Mouse (Mus musculus): ENCODE measurements around the gene Ifnar2.

Gene Ifnar2

DNA sequence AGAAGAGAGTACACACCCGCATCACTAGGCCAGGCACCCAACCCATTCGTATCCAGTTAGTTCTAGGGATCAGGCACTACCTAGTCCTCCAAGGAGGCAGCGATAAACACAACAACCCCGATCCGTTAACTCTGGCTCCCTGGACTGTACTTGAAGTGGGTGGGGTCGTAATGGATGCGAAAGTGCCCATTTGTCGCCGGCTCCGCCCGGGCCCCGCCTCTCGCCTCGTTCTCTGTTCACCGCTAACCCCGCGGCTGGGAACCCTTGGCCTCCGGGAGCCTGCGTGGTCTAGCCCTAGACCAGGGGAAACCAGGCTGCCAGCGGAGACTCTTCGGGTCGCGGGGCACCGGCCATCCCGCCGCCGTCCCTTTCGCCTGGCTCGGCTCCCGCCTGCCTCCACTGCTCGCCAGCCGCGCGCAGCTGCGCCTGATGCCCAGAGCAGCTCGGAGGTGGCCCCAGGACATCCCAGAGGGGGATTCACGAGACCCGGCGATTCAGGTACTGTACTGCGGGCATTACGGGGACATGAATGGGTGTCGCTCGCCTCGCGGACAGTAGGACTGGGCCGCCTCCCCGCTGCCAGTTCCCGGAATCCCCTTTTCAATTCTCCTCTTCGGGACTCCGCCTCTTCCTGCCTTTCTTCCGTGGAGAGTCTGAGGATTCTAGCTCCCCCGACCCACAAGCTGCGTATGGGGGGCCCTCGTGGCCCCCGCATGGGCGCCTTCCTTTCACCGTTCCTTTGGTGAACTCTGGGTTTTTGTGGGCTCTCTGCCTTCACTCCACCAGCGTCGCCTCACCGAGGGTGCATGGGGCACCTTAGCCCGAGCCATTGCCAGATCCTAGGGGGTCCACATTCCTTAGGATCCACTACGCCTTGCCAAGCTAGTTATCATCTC lies at the start of gene Ifnar2:
Ifnar2 (plus strand) TSS at position 207 of the 896 bp plus-strand sequence.
- in situ Hi-C loops (cut with MboI; ENCODE audit: low pct_unique_long_range_greater_than_20kb in 1 of 2, low sequenced_read_pairs in 2 of 2, unreplicated experiment in 1 of 2): loop anchor here in 1 of 2 experiments (25.0 kb wide), 1 partner anchor 286 kb away; the partner anchor contains the start of gene 4932438H23Rik

DNA sequence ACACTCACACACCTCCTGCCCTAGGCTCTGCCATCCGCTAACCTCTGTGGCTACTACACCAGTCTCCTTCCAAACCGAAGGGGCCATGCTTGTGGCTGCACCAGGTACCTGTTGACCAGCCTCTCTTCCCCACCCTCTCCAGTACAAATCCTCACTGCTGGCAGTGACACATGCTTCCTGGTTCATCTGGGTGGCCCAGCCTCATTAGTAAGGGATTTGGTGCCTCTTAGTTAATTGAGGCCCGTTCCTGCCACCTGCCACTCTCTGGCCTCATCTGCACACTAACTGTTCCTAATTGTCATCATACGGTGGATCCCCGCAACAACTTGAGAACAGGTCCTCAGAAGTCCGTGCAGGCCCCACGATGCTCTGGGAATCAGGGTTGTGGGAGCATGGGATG lies 45.0 kb upstream of the Ifnar2 start:
- in situ Hi-C loops (cut with MboI; ENCODE audit: low pct_unique_long_range_greater_than_20kb in 1 of 2, low sequenced_read_pairs in 2 of 2, unreplicated experiment in 1 of 2): no loop called here

DNA sequence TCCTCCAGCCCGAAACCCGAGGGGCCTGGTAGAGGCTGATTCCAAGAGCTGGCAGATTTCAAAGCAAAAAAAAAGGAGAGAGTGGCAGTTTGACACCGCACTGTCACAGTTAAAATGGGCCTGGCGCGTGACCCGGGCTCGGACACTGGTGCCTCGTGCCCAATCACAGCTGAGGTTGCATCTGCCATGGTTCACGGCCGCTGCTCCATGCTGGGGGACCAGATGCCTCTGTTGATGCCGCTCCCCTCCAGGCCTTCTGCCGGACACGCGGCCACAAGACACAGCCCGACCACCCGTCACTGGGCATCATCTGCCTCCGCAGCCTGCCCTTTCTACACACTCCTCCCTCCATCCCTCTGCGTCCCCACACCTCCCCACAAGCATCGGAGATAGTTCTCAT lies 43.7 kb upstream of the Ifnar2 start:
- in situ Hi-C loops (cut with MboI; ENCODE audit: low pct_unique_long_range_greater_than_20kb in 1 of 2, low sequenced_read_pairs in 2 of 2, unreplicated experiment in 1 of 2): no loop called here

DNA sequence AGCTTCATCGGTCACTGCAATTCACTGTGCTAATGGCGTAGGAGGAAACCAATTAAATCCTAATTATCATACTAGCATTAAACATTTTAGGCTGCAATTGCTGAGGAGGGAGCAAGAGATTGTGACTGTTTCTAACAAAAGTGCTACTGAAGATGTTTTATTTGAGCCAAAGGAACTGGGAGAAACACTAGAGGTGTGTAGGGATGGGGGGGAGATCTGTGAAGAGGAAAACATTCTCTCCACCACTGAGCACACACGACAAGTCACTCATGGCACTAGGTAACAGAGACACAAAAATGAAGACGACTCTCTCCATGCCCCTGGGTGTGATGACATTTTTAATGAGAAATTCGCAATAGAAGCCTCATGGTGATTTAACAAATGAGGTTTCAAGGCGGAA lies 42.1 kb upstream of the Ifnar2 start:
- in situ Hi-C loops (cut with MboI; ENCODE audit: low pct_unique_long_range_greater_than_20kb in 1 of 2, low sequenced_read_pairs in 2 of 2, unreplicated experiment in 1 of 2): no loop called here

DNA sequence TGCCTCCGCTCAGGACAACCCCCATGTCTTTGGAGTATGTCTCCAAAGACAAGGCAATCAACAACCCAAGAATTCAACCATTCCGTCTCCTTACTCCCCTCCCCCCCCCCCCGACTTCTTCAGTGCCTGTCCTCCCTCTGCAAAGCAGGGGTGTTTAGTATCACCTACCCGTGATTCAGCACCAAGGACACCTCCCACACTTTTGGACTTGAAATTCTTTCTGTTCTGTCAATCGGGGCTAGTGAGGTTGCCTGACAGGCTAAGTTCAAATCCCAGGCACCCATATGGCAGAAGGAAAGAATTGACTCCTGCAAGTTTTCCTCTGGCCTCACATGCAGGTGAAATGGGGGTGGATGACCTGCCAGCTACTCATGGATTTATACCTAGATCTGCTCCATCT lies 41.4 kb upstream of the Ifnar2 start:
- in situ Hi-C loops (cut with MboI; ENCODE audit: low pct_unique_long_range_greater_than_20kb in 1 of 2, low sequenced_read_pairs in 2 of 2, unreplicated experiment in 1 of 2): no loop called here

DNA sequence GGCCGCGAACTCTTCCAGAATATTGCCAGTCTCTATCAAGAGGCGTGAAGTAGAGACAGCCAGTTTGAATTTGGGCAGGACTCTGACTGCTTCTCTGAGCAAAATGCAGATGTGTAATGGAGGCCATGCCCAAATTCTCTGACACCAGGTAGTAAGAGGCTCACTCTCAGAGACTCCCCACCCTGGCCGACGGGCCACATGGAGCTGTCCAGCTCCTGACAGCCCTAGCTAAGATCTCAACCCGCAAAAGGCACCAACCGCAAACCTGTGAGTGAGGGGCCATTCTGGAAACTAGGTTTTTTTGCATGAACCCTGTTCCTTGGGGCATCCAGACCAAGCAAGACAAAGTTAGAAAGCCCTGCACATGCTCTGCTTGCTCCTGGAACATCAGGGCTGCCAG lies 39.7 kb upstream of the Ifnar2 start:
- in situ Hi-C loops (cut with MboI; ENCODE audit: low pct_unique_long_range_greater_than_20kb in 1 of 2, low sequenced_read_pairs in 2 of 2, unreplicated experiment in 1 of 2): no loop called here

DNA sequence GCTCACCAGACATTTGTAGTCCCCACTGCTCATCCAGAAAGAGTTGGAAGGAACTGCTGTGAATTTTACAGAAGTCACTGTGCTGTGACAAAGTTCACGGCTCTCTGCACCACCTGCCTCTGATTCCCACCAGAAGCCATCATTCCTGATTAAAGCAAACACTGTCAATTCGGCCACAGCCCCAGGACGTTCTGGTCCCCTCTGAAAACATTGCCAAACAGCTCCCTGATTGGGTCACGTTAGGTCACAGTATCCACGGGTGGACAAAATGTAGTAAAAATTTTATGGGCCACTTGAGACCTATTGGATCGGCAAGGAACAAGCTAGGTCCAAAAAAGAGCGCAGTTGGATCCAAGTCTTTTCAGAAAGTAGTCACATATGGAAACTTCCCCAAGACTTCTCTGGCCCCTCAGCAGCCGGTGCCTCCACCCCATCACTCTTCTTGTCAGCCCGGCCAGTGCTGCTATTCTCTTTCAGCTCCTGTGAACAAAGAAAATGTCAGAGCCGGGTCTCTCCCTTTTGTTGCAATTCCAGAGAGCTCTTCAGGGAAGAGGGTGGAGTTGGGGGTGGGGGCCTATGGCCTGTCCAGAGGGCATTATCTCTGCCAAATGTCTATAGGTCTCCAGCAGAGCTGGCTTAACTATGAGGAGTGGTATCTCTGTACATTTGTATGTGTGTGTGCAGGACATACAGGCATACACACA lies 38.2 kb upstream of the Ifnar2 start:
- in situ Hi-C loops (cut with MboI; ENCODE audit: low pct_unique_long_range_greater_than_20kb in 1 of 2, low sequenced_read_pairs in 2 of 2, unreplicated experiment in 1 of 2): no loop called here

DNA sequence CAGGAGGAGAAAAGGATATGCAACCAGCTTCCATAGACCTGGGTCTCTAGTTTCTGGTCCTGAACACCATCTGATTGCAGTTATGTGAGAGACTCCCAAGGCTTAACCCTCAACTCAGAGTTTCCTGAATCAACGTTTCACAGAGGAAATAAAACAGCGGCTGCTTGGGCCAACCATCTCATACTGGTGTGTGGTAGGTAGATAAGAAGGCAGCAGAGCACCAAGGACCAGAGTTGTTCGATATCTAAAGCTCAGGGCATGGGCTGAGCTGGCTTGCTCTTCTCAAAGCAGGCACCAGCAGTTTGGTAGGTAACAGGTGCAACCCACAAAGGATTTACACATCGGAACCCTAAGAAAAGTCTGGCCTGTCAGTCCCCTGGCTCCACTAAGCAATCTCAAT lies 35.8 kb upstream of the Ifnar2 start:
- in situ Hi-C loops (cut with MboI; ENCODE audit: low pct_unique_long_range_greater_than_20kb in 1 of 2, low sequenced_read_pairs in 2 of 2, unreplicated experiment in 1 of 2): no loop called here

DNA sequence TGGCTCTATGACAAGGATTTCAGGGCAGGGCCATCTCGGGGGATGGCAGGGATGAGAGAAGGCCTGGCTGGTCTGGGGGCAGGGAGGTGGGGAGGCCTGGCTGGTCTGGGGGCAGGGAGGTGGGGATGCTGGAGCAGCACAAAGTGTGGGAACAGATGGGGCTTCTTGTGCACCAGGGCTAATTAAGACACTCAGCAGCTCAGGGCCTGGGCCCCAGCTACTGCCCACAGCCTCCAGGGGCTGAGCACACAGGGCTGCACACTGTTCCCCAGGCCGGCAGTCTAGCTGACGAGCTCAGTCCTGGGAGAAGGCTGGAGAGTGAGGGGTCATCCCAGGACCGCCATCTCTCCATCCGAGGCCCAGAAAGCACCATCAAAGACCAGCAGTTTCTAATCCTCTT lies 35.1 kb upstream of the Ifnar2 start:
- in situ Hi-C loops (cut with MboI; ENCODE audit: low pct_unique_long_range_greater_than_20kb in 1 of 2, low sequenced_read_pairs in 2 of 2, unreplicated experiment in 1 of 2): no loop called here

DNA sequence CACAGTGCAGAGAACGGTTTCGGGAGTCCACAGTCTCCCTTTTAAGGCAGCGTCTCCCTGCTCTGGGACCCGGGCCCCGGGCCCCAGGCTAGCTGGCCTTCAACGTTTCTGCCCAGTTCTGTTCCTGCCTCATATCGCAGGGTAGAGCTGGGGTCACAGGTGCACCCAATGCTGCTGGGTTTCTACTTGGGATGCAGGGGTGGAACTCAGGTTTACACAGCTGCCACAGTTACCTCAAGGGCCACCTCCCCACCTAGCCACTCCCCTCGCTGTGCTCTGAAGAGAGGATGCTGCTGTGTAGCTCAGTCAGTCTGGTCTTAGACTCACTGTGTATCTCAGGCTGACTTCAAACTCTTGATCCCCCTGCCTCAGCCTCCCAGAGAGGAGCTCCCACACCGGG lies 26.1 kb upstream of the Ifnar2 start:
- in situ Hi-C loops (cut with MboI; ENCODE audit: low pct_unique_long_range_greater_than_20kb in 1 of 2, low sequenced_read_pairs in 2 of 2, unreplicated experiment in 1 of 2): no loop called here

DNA sequence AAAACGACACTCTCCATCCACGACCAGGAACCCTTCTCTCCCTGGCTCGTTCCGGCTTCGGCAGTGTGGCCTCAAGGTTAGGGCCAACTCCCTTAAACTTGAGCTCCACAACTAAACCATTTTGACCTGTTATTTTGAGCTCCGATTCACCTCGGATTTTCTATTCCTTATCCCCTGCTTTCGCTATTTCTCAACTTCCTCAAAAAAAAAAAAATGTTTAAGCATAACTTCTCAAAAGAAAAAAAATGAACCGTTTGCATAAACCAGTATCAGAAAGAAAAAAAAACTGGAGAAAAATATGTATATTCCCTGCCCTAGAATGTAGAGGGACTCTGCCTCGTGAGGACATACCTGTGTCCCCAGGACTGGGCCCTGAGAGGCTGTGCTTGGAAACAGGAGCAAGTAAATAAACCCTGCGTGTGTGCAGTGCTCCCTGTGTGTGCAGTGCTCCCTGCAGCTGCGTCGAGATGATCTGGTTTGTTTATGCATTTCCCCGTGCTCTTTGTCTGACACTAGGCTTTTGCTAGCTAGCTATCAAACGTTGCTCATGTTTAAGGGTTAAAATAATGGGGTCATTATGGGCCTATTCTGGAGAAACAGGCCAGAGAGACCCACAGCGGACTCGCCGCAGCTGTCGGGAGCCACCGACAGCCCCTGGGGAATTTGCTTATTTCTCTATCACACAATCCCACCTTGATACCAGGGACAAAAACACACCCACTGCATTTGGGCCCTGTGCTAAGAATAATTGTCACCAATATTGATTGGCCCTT lies 24.9 kb upstream of the Ifnar2 start:
- in situ Hi-C loops (cut with MboI; ENCODE audit: low pct_unique_long_range_greater_than_20kb in 1 of 2, low sequenced_read_pairs in 2 of 2, unreplicated experiment in 1 of 2): no loop called here

DNA sequence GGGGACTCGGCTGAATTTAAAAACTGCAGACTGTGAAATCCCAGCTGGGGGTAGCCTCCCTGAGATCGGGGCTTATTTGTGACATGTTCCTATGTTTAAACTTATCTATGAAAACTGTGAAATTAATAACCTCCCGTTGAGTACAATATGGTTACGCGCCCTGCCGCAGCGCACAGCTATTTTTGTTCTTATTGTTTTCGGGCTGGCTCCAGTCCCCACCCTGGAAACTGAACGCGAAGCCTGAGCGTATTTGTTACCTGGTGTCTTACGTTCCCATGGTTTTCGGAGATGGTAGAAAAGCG lies 24.4 kb upstream of the Ifnar2 start:
- in situ Hi-C loops (cut with MboI; ENCODE audit: low pct_unique_long_range_greater_than_20kb in 1 of 2, low sequenced_read_pairs in 2 of 2, unreplicated experiment in 1 of 2): no loop called here

DNA sequence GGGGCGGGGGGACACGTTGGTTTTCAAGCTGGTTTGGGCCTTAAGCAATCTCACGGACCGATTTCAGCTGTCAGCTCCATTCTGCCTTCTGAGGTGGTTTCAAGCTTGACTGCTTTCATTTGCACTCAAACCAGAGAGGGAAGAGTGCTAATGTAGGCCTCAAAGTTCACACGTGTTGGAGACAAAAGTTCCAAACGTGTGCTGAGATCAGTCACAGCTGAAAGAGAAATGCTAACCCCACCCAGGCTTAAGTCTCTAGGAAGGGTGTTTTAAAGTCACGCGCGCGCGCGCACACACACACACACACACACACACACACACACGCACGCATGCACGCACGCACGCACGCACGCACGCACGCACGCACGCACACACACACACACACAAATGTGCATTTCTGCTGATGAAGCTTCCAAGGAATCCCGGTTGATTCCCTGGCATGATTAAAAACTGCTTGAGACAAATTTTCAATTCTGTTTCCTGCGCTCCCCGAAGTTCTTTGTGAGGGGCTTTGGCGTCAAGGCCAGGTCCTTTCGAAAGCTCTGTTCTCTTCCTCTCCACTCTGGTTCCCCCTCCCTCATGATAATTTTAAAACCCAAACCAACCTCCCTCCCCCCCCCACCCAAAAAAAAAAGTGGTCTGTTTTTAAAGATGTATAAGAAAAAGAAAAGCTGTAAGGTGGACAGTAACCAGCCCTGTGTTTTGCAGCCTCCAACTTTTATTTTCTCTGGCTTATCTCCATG lies 23.8 kb upstream of the Ifnar2 start:
- in situ Hi-C loops (cut with MboI; ENCODE audit: low pct_unique_long_range_greater_than_20kb in 1 of 2, low sequenced_read_pairs in 2 of 2, unreplicated experiment in 1 of 2): no loop called here

DNA sequence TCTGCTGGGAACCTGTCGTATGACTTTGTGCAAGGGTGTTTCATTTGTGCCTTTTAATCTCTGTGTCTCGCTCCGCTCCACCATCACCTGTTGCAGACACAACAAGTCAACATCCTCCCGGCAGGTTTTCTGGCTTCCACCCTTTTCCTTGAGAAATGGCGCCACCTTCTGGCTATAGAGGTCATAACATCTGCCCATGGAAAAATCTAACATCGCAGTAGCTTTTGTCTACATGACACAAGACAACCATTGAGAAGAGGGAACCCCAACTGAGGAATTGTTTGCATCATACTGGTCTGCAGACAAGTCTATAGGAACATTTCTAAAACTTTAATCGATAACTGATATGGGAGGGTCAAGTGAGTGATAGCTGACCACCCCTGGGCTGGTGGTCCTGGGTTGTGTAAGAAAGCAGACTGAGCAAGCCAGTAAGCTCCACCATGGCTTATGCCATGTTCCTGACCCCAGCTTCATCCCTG lies 20.5 kb upstream of the Ifnar2 start:
- in situ Hi-C loops (cut with MboI; ENCODE audit: low pct_unique_long_range_greater_than_20kb in 1 of 2, low sequenced_read_pairs in 2 of 2, unreplicated experiment in 1 of 2): loop anchor here (5.0 to 25.0 kb wide), 3 partner anchors 135 to 275 kb away; partner anchors contain the start of gene 4932438H23Rik (in 1 of the 2)

DNA sequence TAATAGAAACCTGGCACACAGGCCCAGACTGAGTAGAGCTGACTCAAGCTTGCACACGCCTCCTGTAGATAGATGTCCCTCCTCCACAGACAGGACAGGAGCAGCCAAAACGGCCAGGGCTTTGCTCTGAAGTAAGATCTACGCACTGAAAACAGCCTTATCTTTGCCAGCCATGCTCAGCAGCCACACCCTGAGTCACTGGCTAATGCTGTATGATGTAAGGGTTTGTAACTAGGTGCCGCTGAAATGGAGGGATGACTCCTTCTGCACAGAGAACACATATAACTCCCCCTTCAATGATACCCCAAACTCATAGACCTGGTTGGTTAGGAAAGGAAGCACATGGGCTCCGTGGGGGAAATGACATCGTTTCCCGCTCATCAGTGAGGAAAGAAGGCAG lies 19.8 kb upstream of the Ifnar2 start:
- in situ Hi-C loops (cut with MboI; ENCODE audit: low pct_unique_long_range_greater_than_20kb in 1 of 2, low sequenced_read_pairs in 2 of 2, unreplicated experiment in 1 of 2): loop anchor here (5.0 to 25.0 kb wide), 3 partner anchors 135 to 275 kb away; partner anchors contain the start of gene 4932438H23Rik (in 1 of the 2)

DNA sequence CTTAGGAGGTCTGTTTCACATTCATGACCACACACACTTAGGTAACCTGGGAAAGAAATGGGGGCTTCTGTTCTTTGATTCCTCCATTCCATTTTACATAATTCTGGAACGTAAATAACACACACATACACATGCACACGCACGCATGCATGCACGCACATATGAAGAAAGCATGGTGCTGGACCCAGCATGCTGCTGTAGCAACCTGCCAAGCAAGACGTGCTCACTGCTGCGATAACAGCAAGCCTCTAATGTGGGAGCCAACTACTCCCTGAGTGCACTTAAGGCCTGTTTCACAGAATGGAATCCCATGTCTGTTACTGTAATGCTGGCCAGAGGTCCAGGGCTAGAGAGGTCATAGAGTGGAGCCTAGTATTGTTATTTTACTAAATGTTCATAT lies 19.4 kb upstream of the Ifnar2 start:
- in situ Hi-C loops (cut with MboI; ENCODE audit: low pct_unique_long_range_greater_than_20kb in 1 of 2, low sequenced_read_pairs in 2 of 2, unreplicated experiment in 1 of 2): loop anchor here (5.0 to 25.0 kb wide), 3 partner anchors 136 to 276 kb away; partner anchors contain the start of gene 4932438H23Rik (in 1 of the 2)

DNA sequence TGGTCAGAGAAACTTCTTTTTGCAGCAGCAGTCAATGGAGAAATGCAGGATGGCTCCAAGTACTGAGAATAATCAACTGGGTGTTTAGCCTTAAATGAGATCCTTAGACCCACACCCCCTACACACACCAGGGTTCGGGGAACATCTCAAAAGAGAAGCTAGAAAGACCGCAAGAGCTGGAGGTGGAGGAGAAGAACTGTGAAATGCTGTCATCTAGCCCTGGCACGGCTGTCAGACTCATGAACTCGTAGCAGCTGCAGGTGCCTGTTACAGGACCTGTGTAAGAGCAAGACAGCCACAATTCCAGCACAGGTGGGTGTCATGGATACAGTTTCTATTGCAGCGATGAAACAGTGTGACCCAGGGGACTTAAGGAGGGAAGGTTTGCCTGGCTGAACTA lies 18.9 kb upstream of the Ifnar2 start:
- in situ Hi-C loops (cut with MboI; ENCODE audit: low pct_unique_long_range_greater_than_20kb in 1 of 2, low sequenced_read_pairs in 2 of 2, unreplicated experiment in 1 of 2): loop anchor here (5.0 to 25.0 kb wide), 3 partner anchors 136 to 276 kb away; partner anchors contain the start of gene 4932438H23Rik (in 1 of the 2)

DNA sequence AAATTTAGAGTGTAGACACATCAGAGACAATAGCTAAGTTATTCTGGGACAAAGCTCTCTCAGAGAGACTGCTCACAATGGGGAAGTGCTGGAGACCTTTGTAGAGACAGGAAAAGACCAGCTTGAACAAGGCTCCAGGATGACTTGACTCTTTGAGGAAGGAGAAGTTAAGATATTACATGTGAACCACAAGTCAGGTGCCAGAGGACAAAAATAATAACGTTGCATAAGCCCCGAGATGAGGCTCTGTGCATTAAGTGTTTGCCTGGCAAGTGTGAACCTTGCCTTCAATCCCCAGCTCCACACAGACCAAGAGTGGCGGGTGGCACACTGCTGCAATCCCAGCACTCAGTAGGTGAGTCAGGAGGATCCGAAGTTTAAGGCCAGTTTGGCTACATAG lies 18.0 kb upstream of the Ifnar2 start:
- in situ Hi-C loops (cut with MboI; ENCODE audit: low pct_unique_long_range_greater_than_20kb in 1 of 2, low sequenced_read_pairs in 2 of 2, unreplicated experiment in 1 of 2): loop anchor here (5.0 to 25.0 kb wide), 3 partner anchors 137 to 277 kb away; partner anchors contain the start of gene 4932438H23Rik (in 1 of the 2)

Data from mouse embryonic stem cell (cell line).